Mouse (Mus musculus) CD4-positive, CD25-positive, alpha-beta regulatory T cell, adult 2 months (primary cell): ENCODE measurements around the gene Efhd1.

Experiments
- DNase-seq: peaks from one replicate; pipeline ENCODE4 v3.0.0-alpha.2; 2012; ENCODE audit warnings: low read depth, low spot score

Efhd1 gene

GRCm38 (mm10) chr1:87308952-87309351, 44.8 kb downstream of the Efhd1 start:
- no peak for DNase-seq

GRCm38 (mm10) chr1:87309621-87310020, 45.5 kb downstream of the Efhd1 start:
- no peak for DNase-seq

DNA sequence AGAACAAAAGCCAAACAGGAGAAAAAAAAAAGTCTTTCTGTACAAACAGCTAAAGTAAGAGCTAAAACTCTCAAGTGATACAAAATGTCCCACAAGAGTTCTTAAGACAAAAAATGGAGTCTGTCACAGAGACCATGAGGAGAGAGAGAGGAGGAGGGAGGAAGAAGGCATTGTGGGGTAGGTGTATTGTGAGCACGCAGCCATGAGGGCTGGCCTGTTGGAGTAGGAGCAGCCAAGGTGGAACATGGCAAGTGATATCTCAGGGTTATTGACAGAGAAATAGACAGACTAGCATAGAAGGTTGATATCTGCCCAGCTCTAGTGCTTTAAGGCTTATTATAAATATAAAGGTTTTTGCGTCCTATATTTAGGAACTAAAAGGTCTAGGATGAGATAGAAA, 48.5 kb downstream of the Efhd1 start:
- DNase-seq, result no peak

DNA sequence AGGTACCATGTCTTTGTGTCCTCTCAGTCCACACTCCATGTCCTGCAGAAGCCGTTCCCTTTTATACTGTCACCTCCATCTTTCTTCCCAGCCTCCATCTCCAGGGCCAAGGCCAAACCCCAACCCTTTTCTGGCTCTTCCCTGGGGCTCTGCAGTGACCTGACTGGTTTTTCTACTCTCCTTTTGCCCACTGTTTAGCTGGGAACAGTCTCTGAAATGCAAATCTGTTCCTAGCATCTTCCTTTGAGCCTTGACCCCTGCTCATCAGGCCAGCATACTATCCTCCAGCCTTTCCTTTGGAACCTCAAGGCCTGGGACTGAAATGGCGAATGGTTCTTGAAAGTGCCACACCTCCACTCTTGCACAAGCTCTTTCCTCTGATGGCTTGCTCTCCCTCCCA, 49.0 kb downstream of the Efhd1 start:
- no peak for DNase-seq

DNA sequence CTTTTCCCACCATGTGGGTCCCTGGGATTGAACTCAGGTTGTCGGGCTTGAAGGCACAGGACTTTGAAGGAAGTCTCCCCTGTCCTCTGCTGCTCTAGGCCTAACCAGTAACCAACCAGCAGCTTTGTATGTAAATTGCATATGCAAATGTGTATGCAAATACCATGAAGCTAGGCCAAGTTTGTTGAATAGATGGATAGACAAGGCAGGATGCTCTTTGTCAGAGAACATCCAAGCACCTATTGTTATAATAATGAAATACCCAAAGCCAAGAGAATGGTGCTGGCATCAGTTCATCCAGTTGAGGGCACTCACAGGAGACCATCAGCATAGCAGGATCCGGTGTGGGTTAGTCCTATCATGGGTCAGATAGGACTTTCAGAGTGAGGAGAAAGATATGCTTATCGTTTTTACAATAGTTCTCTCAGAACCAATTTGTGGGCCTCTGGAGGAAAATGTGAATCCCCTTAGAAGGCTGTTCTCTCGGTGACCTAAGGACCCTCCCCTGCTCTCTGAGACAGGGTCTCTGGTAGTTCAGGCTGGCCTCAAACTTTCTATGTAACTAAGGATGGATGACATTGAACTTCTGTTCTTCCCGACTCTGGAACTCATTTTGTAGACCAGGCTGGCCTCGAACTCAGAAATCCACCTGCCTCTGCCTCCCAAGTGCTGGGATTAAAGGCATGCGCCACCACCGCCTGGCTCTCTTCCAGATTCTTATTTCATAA, 49.8 kb downstream of the Efhd1 start:
- no peak for DNase-seq

DNA sequence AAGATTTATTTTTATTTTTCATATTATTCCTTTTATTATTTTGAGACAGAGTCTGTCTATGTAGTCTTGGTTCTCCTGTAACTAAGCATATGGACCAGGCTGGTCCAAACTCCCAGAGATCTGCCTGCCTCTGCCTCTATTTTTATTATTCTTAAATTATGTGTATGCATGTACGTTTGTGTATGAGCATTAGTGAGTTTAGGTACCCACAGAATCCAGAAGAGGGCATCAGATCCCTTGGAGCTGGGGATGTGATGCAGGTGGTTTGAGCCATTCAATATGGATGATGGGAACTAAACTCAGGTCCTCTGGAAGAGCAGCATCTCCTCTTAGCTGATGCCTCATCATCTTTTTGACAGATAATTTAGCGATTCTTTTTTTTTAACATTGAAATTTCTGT, 51.3 kb downstream of the Efhd1 start:
- no peak for DNase-seq

GRCm38 (mm10) chr1:87315894-87316293, 51.7 kb downstream of the Efhd1 start:
- no peak for DNase-seq

DNA sequence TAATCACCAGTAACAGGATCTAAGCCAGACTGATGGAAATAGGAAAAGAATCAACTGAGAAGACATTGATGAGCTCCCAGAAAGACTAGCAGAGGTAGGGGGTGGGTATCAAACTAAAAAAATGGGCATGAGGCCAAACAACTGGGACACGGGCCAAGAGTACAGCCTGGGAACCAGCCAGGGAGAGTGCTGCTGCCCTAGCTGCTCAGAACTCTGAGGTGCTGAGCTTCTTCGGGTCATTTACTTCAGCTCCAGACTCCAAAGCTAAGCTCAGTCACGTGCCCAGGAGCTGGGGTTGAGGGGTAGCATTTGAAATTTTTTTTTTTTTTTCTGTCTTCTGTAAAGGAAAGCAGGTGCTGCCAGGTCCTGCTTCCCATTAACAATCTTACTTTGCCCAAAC, 52.5 kb downstream of the Efhd1 start:
- DNase-seq, result no peak

- no peak for DNase-seq
Measured at GRCm38 (mm10) chr1:87321071-87321470, 56.9 kb downstream of the Efhd1 start.

- DNase-seq, result no peak
Measured at GRCm38 (mm10) chr1:87322778-87323177, 58.6 kb downstream of the Efhd1 start.

- DNase-seq, result no peak
Measured at GRCm38 (mm10) chr1:87324649-87325048, 60.5 kb downstream of the Efhd1 start.

- peak; percentile 99 for DNase-seq
Measured at GRCm38 (mm10) chr1:87326742-87327163, 62.6 kb downstream of the Efhd1 start, which contains the start of gene Gigyf2. Gigyf2 (plus strand) TSS chr1:87326998.

DNA sequence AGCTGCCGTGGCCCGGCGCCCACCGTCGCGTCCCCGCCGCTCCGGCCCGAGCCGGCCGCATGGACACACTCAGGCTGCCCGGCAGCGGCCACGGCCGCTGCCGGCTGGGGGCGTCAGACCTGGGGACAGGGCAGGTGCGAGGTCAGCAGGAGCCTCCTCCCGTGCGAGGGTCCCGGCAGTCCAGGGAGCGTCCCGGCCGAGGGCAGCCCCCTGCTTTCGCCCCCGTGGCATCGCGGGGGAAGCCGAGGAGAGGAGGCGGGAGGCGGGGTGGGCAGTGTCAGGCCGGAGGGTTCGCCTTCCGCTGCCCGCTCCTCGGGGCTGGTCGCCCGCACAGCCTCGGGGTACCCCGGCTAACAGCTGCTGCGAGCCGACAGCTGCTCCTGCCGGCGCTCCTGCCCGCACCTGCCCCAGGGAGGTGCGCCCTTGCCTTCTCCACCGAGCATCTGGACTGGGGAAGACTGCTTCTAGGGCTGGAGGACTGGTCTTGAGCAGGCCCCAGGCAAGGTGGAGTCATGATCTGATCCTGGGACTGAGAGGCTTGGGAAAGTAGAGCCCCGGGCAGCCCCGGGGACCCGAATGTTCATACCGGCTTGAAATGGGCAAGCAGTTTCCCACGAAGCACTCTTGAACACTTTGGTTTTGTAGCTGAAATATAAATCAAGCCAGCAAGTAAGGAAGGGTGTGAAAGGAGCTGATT, 63.1 kb downstream of the Efhd1 start:
- peak; percentile 56 for DNase-seq

DNA sequence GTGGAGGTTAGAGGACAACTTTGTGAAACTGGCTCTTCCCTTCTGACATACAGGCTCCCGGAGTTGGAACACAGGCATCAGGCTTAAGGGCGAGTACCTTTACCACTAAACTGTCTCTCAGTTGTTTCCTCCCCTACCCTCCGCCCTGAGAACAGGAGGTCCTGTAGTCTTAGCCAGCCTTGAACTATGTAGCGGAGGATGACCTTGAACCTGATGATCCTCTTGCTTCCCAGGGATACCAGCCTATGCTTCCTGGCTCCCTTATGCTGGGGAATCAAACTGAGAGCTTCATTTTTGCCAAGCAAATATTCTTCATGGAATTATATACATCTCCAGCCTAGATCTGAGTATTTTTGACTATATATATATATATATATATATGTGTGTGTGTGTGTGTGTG, 67.6 kb downstream of the Efhd1 start:
- no peak for DNase-seq

DNA sequence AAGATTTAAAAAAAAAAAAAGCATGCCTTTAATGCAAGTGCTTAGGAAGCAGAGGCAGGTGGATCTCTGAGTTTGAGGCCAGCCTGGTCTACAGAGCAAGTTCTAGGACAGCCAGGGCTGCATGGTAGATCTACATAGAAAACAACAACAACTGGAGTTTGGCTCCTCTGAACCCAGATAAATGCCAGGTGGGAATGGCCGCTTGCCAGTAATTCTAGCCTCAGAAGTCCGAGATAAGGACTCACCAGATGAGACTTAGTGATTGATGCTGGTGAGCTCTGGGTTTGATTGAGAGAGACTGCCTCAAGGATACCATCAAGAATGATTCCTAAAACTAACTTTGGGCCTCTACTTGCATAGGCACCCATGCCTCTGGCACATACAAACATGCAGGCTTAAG, 86.4 kb downstream of the Efhd1 start:
- DNase-seq, result no peak

DNA sequence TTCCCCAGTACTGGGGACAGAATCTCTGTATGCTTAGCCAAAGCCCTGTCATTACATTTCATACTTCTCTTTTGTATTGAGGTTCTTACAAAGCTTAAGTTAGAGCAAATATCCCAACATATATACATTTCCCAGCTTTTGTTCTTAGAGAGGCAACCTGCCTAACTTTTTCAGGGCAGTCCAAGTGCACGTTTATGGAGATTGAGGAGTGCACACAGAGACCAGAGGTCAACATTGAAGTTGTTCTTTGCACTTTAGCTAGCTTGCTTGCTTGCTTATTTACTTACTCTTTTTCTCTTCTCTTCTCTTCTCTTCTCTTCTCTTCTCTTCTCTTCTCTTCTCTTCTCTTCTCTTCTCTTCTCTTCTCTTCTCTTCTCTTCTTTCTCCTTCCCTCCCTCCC, 96.1 kb downstream of the Efhd1 start:
- DNase-seq, result no peak
